In the genomic region with DNA sequence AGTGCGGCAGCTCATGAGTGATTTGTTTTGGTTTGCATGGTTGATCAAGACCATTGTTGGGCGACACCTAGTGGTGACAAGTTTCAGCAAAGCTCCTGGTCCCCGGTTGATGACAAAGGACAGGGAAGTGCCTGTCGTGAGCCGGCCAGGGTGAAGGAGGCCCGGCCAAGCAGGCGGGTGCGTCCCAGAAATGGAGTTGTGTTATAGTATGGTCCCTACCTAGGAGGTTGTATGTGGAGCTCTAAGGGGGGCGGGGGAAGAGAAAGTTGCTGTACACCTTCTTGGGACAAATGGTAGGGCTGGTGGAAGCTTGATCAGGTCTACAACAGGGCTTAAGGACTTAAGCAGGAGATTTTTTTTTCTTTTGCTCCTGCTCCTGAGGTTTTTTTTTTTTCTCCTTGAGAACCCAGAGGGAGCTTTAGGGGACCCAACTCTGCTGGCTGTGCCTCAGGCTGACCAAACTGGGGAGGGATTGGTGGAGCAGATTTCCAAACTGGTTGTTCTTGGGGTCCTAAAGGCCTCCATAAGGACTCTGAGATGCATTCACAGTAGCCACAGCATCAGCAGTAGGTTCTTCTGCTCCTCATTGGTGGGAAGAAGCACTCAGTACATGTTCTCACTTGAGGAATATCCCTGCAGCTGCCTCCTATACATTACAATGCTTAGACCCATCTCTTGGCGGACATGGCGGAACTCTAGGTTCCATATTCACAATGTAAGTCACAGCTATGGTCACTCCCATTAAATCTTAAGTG, we compare ENCODE assay signal across 8 mouse cellular contexts. TPM values are rescaled to one million over a fixed set of nuclear protein-coding genes. Genes with fewer than 3 reads are reported as not detected.
DNase-seq lines count a peak whose midpoint lies in the region; ATAC-seq and TF ChIP-seq lines count a peak whose summit lies in the region.

No protein-coding gene starts in this region.

- DNase-seq in gastrocnemius, adult 8-10 months (ENCODE audit: low spot score in 2 of 2): peak; percentile 65 to 70
- DNase-seq in hindlimb bud, embryonic 11.5 days (ENCODE audit: extremely low spot score, low read depth, low spot score): peak; percentile 100
- peak; percentile 47 to 79 for DNase-seq in left cerebral cortex, adult 8-10 months (ENCODE audit: low spot score in 2 of 2)
- DNase-seq in right cerebral cortex, postnatal 10 days (ENCODE audit: low spot score in 2 of 2): peak; percentile 86 to 94
- DNase-seq in urinary bladder, postnatal 25 days (ENCODE audit: low spot score): peak; percentile 100

- ATAC-seq in activated CD4-positive, CD25-positive, alpha-beta regulatory T cell, adult 4 months: peak; percentile 95

- no peak for TF ChIP-seq POLR2A in cortical plate, adult 2 months (IDR thresholded peaks at IDR 0.05; ENCODE audit: extremely low read depth, insufficient read depth, low read length)

- H3K9me3 ChIP-seq in megakaryocyte, embryonic 14.5 days: no peaks in the 10 kb centered on the region

- no peak overlapping the region for H3K27ac ChIP-seq in cortical plate, adult 2 months (ENCODE audit: insufficient read depth, low read length)

- TF ChIP-seq CTCF in cortical plate, adult 2 months (IDR thresholded peaks at IDR 0.05; ENCODE audit: extremely low read depth, insufficient read depth, low read length): peak; percentile 75

- no peaks in the 10 kb centered on the region for H3K36me3 ChIP-seq in megakaryocyte, embryonic 14.5 days (replicated peaks; ENCODE audit: low read length)

- peaks cover 5% of the 10 kb centered on the region for H3K27me3 ChIP-seq in megakaryocyte, embryonic 14.5 days (replicated peaks)

- H3K4me3 ChIP-seq in cortical plate, adult 2 months (ENCODE audit: insufficient read depth, low read length): peak overlapping the region; percentile 31
- H3K4me3 ChIP-seq in megakaryocyte, embryonic 14.5 days (replicated peaks): peak overlapping the region; percentile 95

- no peaks in the 10 kb centered on the region for H3K4me1 ChIP-seq in cortical plate, adult 2 months (ENCODE audit: control insufficient read depth, insufficient read depth, low read length)
- peaks cover 12% of the 10 kb centered on the region for H3K4me1 ChIP-seq in megakaryocyte, embryonic 14.5 days

RNA-seq across cellular contexts. Expression of gene Ifna13, which starts 3.0 kb away (rescaled TPM):
- not detected for polyA plus RNA-seq in activated CD4-positive, CD25-positive, alpha-beta regulatory T cell, adult 4 months (2017; shearing (Covaris generic))
- not detected in 2 replicates for polyA plus RNA-seq in cortical plate, adult 2 months (2012; rRNA removed)
- not detected for total RNA-seq in gastrocnemius, adult 8-10 months (2022)
- total RNA-seq in left cerebral cortex, adult 8-10 months (2022): not detected
- not detected in 2 replicates for polyA plus RNA-seq in megakaryocyte, embryonic 14.5 days (2012; ENCODE audit: insufficient read depth, low replicate concordance)

RNA-seq across cellular contexts. Expression of gene C87499, which starts 7.0 kb away (rescaled TPM):
- not detected for polyA plus RNA-seq in activated CD4-positive, CD25-positive, alpha-beta regulatory T cell, adult 4 months (2017; shearing (Covaris generic))
- not detected in 2 replicates for polyA plus RNA-seq in cortical plate, adult 2 months (2012; rRNA removed)
- total RNA-seq in gastrocnemius, adult 8-10 months (2022): not detected
- not detected for total RNA-seq in left cerebral cortex, adult 8-10 months (2022)
- not detected in 2 replicates for polyA plus RNA-seq in megakaryocyte, embryonic 14.5 days (2012; ENCODE audit: insufficient read depth, low replicate concordance)

RNA-seq across cellular contexts. Expression of gene Ifna16, which starts 35.5 kb away (rescaled TPM):
- not detected for polyA plus RNA-seq in activated CD4-positive, CD25-positive, alpha-beta regulatory T cell, adult 4 months (2017; shearing (Covaris generic))
- not detected in 2 replicates for polyA plus RNA-seq in cortical plate, adult 2 months (2012; rRNA removed)
- not detected for total RNA-seq in gastrocnemius, adult 8-10 months (2022)
- total RNA-seq in left cerebral cortex, adult 8-10 months (2022): not detected
- not detected in 2 replicates for polyA plus RNA-seq in megakaryocyte, embryonic 14.5 days (2012; ENCODE audit: insufficient read depth, low replicate concordance)

RNA-seq across cellular contexts. Expression of gene Ifna12, which starts 38.1 kb away (rescaled TPM):
- polyA plus RNA-seq in activated CD4-positive, CD25-positive, alpha-beta regulatory T cell, adult 4 months (2017; shearing (Covaris generic)): not detected
- polyA plus RNA-seq in cortical plate, adult 2 months (2012; rRNA removed): not detected in 2 replicates
- not detected for total RNA-seq in gastrocnemius, adult 8-10 months (2022)
- not detected for total RNA-seq in left cerebral cortex, adult 8-10 months (2022)
- polyA plus RNA-seq in megakaryocyte, embryonic 14.5 days (2012; ENCODE audit: insufficient read depth, low replicate concordance): not detected in 2 replicates

RNA-seq across cellular contexts. Expression of gene Ifna2, which starts 42.5 kb away (rescaled TPM):
- polyA plus RNA-seq in activated CD4-positive, CD25-positive, alpha-beta regulatory T cell, adult 4 months (2017; shearing (Covaris generic)): not detected
- polyA plus RNA-seq in cortical plate, adult 2 months (2012; rRNA removed): not detected in 2 replicates
- total RNA-seq in gastrocnemius, adult 8-10 months (2022): not detected
- not detected for total RNA-seq in left cerebral cortex, adult 8-10 months (2022)
- polyA plus RNA-seq in megakaryocyte, embryonic 14.5 days (2012; ENCODE audit: insufficient read depth, low replicate concordance): not detected in 2 replicates
